Mouse (Mus musculus) olfactory bulb, adult 2 months (tissue): ENCODE results near the gene Ube2ql1. TPM values are rescaled to one million over a fixed set of nuclear protein-coding genes. Genes with fewer than 3 reads are reported as not detected.

ENCODE experiments used
- H3K27ac ChIP-seq: fragments of 200-500 bp; 2 replicates; pipeline ENCODE4 v1.5.1; 2012; ENCODE audit warnings: low read depth, low read length; ENCODE audit not compliant: insufficient read depth
- H3K4me1 ChIP-seq: fragments of 200-500 bp; 2 replicates; pipeline ENCODE4 v1.6.1; 2012; ENCODE audit warnings: low read length; ENCODE audit not compliant: control insufficient read depth, insufficient read depth
- H3K4me3 ChIP-seq: fragments of 200-500 bp; 2 replicates; pipeline ENCODE4 v1.5.1; 2012; ENCODE audit warnings: mild to moderate bottlenecking, low read depth, low read length, moderate library complexity; ENCODE audit not compliant: insufficient read depth
- CTCF ChIP-seq: fragments of 200-500 bp; IDR thresholded peaks from 2 replicates; pipeline ENCODE4 v1.5.1; 2012; ENCODE audit warnings: low read depth, mild to moderate bottlenecking, low read length, moderate library complexity; ENCODE audit not compliant: insufficient read depth
- POLR2A ChIP-seq: fragments of 200-500 bp; IDR thresholded peaks from 2 replicates; pipeline ENCODE4 v1.6.1; 2012; ENCODE audit warnings: mild to moderate bottlenecking, low read depth, low read length, moderate library complexity; ENCODE audit not compliant: insufficient read depth
- WGBS: fragments of 180-500 bp; shearing (Covaris S2); methylation state at CpG from one replicate; pipeline ENCODE4 v1.1.7; 2018; 5-methylcytosine and 5-hydroxymethylcytosine counted together
- polyA plus RNA-seq: library from polyadenylated mRNA; stranded (reverse); fragments of >200 nt; gene quantifications from 2 replicates; pipeline ENCODE4 v1.2.4, GENCODE M21; 2012; ENCODE audit warnings: low replicate concordance; ENCODE audit not compliant: missing spikeins, insufficient read depth, insufficient read length

The Ube2ql1 gene
- polyA plus RNA-seq, 1 experiment, result not detected

DNA sequence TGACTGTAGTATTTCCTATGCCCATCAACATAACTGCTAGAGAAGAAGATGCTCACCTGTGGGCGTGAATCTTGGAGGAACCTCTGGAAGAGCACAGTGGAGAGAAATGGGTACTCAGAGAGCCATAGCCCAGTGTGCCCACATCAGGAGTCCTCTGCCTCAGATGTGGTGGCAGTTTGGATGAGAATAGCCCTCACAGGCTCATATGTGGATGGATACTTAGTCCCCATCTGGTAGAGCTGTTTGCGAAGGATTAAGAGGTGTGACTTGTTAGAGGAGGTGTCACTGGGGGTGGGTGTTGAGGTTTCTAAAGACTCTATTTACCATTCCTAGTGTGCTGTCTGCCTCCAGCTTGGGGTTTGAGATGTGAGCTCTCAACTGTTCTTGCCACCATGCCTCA is 13.2 kb upstream of the Ube2ql1 start:
- TF ChIP-seq CTCF (no peak), POLR2A (no peak)
- WGBS, result 90% methylated on average over 2 of the region's 2 CpGs
- H3K4me3 ChIP-seq, result no peak overlapping the region
- H3K27ac ChIP-seq, result no peak overlapping the region
- H3K4me1 ChIP-seq, result peaks cover 5% of the 10 kb centered on the region; the same call in 1 of the 2 replicates

DNA sequence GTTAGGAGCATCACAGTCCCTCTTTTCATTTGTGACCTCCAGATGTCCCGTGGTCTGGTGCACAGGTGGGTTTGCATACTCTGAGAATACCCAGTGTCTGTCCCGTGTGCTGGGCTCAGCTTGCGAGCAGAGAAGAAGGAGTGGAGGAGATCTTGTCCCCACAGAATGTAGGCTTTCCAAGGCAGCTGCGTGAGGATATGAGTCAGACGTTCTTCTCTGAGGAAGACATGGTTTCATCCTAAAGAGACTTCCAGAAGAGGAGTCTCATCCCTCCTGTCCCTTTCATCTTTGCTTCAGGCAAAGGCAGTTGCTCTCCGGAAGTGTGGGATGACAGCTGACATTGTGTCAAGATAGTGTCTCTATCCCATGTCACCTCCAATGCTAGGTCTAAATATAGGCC is 11.8 kb upstream of the Ube2ql1 start:
- TF ChIP-seq CTCF, result no peak
- TF ChIP-seq POLR2A, result no peak
- WGBS, result 50% methylated on average over 6 of the region's 6 CpGs

DNA sequence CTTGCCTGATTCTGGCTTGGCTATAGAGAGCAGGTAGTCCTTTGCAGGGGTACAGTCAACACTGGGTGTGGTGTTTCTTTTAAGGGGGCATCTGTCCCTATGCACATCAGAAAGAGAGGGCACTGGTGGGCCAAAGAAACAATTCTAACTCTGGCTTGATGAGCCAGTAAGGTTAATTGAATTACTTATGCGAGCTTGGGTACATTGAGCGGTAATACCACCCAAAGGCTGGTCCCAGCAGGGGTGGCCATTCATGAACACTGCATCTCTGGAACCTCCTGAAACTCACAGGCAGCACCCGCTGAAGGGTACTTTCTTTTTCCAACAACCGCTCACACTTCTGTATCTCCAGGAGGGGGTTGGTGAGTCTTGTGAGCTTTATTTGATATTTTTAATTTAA is 9.1 kb upstream of the Ube2ql1 start:
- Histone ChIP-seq H3K4me3 (no peak overlapping the region), H3K4me1 (peaks cover 5% of the 10 kb centered on the region; the same call in 1 of the 2 replicates), H3K27ac (no peak overlapping the region)
- TF ChIP-seq CTCF (no peak), POLR2A (no peak)
- WGBS, result 80% methylated on average over 4 of the region's 4 CpGs

More for the DNA sequence above, 11.8 kb upstream of the Ube2ql1 start:
- Histone ChIP-seq H3K4me3 (no peak overlapping the region), H3K4me1 (peaks cover 5% of the 10 kb centered on the region; the same call in 1 of the 2 replicates), H3K27ac (peak overlapping the region; percentile 50)

DNA sequence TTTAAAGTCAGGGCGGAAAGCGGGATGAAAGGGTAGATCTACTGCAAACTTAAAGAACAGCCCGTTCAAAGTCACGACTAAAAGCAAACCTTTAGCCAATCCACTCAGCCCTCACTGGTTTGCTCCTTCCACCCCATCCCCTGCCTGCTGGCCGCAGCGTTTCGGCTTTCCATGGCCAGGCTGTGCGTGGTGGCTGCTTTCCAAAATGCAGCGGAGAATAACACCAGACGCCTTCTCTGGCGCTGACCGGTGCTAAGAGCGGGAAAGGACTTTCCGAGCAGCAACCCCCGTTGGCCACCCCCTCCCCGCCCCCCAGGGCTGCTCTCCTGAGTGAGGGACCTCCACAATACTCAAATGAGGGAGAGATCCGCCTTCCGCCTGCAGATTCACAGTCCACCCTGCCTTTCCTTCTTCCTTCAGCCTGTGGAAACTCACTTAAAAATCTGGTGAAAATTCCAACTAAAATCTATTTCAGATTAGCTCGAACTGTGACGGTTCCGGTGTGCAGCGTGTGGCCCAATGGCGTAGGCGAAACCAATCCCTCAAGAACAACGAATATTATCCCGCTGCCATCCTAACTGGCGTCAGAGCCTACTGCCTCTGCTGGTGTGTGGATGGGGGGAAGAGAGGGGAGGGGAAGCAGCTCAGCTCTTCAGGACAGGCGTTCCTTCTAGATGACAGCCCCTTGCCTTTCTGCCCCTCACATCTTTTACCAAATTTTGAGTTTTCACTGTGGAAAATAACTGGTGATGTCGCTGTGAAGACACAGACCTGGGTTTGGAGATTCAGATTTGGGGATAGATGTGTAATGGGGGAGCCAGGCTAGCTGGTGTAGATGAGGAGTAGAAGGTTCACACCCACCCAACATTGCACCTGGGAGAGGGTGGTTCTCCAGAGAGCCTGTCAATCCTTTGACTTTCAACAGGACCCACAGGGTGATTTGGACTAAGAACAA is 919 bp upstream of the Ube2ql1 start:
- H3K4me3 ChIP-seq, result peak overlapping the region; percentile 52
- WGBS, result 1% methylated on average over 29 of the region's 29 CpGs
- peaks cover 5% of the 10 kb centered on the region for H3K4me1 ChIP-seq
- H3K27ac ChIP-seq, result peak overlapping the region; percentile 90
- TF ChIP-seq CTCF (no peak), POLR2A (no peak)

DNA sequence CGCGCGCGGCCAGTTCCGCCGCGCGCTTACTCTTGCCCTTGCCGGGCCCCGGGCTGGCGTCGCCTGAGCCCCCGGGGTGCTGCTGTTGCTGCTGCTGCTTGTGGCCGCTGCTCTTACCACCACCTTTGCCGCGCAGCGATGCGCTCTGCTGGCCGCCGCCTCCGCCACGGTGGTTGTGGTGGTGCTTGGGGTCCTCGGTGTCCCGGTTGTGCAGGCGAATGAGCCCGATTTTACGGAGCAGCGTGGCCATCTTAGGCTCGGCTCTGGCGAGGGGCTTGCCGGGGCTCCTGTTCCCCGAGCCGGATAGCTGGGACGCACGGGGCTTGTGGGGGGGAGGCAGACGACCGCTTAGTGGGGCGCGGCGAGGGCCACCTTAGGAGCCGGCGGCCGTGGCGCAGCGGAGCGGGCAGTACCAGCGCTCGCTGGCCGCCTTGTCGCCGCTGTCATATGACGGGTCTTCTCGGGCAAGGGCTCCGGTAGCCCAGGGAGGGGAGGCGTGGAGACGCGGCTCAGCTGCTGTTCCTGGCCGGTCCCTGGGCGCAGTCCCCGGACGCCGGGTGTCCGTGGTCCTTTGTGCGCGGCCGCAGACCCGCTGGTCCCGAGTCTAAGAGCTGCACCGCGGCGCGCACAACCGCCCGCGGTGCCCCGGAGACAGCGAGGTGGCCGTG is 464 bp downstream of the Ube2ql1 start:
- TF ChIP-seq CTCF, result no peak
- TF ChIP-seq POLR2A, result no peak
- WGBS, result 1% methylated on average over 78 of the region's 78 CpGs
- peak overlapping the region; percentile 97 for H3K27ac ChIP-seq

DNA sequence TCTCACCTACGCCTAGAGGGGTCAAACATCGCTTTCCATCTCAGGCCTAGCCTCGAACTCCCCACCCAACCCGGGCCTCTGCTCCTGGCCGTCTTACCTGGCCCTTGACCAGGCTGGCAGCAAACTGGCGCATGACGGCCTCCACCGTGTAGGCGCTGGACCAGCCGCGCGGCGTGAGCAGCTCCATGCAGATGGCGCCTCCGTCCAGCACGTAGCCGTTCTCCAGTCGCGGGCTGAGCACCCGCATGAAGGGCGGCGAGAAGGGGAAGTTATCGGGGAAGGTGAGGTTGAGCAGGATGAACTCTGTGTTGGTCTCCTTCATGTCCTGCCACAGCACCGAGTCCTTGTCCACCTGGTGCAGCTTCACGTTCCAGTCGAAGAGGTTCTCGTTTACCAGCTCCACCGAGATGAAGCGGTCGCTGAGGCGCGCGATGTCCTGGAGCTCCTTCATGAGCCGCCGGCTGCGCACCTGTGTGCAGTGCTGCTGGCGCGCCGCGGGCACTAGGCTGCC is 1.2 kb downstream of the Ube2ql1 start:
- H3K4me3 ChIP-seq, result peak overlapping the region; percentile 94
- peaks cover 8% of the 10 kb centered on the region for H3K4me1 ChIP-seq
- H3K27ac ChIP-seq, result peak overlapping the region; percentile 68
- 2% methylated on average over 40 of the region's 40 CpGs for WGBS
- 0 out of 2 replicates have a peak, but pooled peaks have one; percentile 23 for TF ChIP-seq POLR2A
- TF ChIP-seq CTCF, result no peak

More for the DNA sequence above, 464 bp downstream of the Ube2ql1 start:
- Histone ChIP-seq H3K4me3 (peak overlapping the region; percentile 94), H3K4me1 (peaks cover 5% of the 10 kb centered on the region)

DNA sequence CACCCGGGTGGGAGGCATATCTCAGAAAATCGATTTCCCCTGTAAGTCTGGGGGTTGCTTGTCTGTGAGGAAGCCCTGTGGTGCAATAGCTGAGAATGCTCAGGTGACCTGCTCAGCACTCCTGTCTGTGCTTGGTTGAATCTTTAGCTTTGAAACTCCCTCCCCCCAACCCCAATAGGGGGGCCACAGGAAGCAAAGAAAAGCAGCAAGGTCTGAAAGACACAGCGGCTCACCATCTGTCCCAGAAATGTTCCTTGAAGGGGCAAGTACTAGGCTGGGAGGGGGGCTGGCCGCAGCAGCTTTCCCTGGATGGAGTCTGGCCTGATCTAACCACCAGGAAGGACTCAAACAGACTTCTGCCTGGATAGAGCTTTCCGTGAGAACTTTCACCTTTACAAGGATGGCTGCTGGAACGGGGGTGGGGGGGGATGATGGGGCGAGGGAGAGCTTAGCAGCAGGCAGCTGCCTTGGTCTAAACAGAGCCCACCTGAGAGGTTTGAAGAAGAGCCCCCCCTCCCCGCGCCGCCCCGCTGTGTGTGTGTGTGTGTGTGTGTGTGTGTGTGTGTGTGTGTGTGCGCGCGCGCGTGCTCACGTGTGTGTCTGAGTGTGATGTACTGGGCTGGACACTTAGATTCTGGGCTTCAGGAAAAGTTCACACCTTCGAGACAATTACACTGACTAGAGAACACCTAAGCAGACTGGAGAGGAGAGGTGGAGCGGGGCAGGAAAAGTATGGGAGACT is 2.1 kb downstream of the Ube2ql1 start:
- TF ChIP-seq POLR2A (no peak), CTCF (no peak)
- Histone ChIP-seq H3K4me1 (peaks cover 12% of the 10 kb centered on the region), H3K4me3 (peak overlapping the region; percentile 94), H3K27ac (peak overlapping the region; percentile 68)
- WGBS, result 4% methylated on average over 19 of the region's 19 CpGs

DNA sequence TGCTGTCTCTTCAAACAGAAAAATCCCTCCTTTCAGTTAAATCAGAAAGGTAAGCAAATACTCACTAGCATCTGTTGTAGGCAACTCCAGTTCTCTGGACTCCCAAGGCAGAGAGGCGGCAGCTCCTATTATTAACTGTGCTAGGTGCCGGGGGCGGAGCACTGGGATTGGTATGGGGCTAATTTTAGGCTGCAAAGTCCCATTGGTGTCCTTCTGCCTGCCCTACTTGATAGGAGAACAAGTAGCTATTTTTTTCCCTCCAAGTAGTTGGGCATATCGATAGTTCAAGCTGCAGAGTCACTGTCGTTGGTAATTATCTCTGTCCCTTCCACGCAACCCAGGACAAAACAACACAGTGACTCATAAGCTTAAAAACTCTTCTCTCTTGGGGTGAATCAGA is 7.1 kb downstream of the Ube2ql1 start:
- Histone ChIP-seq H3K4me1 (peaks cover 27% of the 10 kb centered on the region), H3K27ac (peak overlapping the region; percentile 30; the same call in 1 of the 2 replicates), H3K4me3 (no peak overlapping the region)
- no peak for TF ChIP-seq CTCF
- 34% methylated on average over 6 of the region's 6 CpGs for WGBS
